Mouse (Mus musculus) kidney, postnatal 36 days (tissue): ENCODE results near the gene Cyp24a1.

Experiments
- DNase-seq, 2 experiments: peaks; one replicate each; pipeline ENCODE4 v3.0.0; 2021 to 2022; ENCODE audit warnings: mixed read lengths in 2 of 2

Gene Cyp24a1

DNA sequence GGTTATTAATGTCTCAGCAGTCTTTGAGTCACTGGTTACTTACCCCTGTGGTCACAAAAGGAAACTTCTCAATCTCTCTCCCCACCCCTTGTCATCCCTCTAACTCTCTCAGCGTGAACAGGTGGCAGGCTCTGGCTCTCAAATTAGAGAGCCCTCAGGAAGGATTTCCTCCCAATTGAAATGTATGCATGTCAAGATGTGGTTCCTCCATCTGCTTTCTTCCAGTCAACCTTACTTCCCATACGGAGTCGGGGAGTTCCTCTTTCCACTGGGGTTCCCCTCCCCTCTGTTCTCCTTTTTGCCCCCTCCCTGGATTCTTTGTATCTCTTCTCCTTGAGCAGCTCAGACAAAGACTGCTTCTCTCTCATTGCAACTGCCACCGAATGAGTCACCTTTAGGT is 60.7 kb downstream of the Cyp24a1 start:
- DNase-seq = no peak
